Mouse (Mus musculus) erythroblast, embryonic 14.5 days (primary cell): ENCODE results near the gene 4930507D05Rik.

Experiments
- GATA1 ChIP-seq: IDR thresholded peaks from 2 replicates; pipeline ENCODE4 v1.6.1; 2012; ENCODE audit warnings: low read length, inconsistent platforms, mixed read lengths
- TAL1 ChIP-seq: IDR thresholded peaks from 3 replicates; pipeline ENCODE4 v1.6.1; 2012; ENCODE audit warnings: low read length, inconsistent platforms, mixed read lengths

- no peak for TF ChIP-seq GATA1
- TF ChIP-seq TAL1, result no peak
Observed at GRCm38 (mm10) chr10:62474944-62475343, 25.7 kb downstream of the 4930507D05Rik start.
